Mouse (Mus musculus) hindbrain, embryonic 10.5 days (tissue): ENCODE data around the gene Arhgdib. TPM values are rescaled to one million over a fixed set of nuclear protein-coding genes. Genes with fewer than 3 reads are reported as not detected.
"Not testable (repeated sequence)": the region's sequence is repeated elsewhere in the genome, so short reads cannot be mapped to it uniquely, and the experiment has no call there.

ENCODE experiments used
- DNase-seq: peaks from one replicate; pipeline ENCODE4 v3.0.0-alpha.2; 2017; ENCODE audit warnings: low spot score
- H3K27ac ChIP-seq: fragments of 300-500 bp; sonication (generic); 2 replicates; pipeline ENCODE4 v1.5.1; 2016; ENCODE audit warnings: mild to moderate bottlenecking, moderate library complexity
- H3K27me3 ChIP-seq: fragments of 300-500 bp; sonication (generic); 2 replicates; pipeline ENCODE4 v1.6.1; 2016; ENCODE audit warnings: mild to moderate bottlenecking; ENCODE audit not compliant: poor library complexity, insufficient read depth, severe bottlenecking
- H3K36me3 ChIP-seq: fragments of 300-500 bp; sonication (generic); 2 replicates; pipeline ENCODE4 v1.6.1; 2016; ENCODE audit warnings: mild to moderate bottlenecking, moderate library complexity
- H3K4me1 ChIP-seq: fragments of 300-500 bp; sonication (generic); replicated peaks from 2 replicates; pipeline ENCODE4 v1.6.1; 2016; ENCODE audit warnings: mild to moderate bottlenecking
- H3K4me3 ChIP-seq: fragments of 300-500 bp; sonication (generic); 2 replicates; pipeline ENCODE4 v1.5.1; 2016; ENCODE audit warnings: mild to moderate bottlenecking, moderate library complexity
- H3K9me3 ChIP-seq: fragments of 300-500 bp; sonication (generic); 2 replicates; pipeline ENCODE4 v1.6.1; 2016; ENCODE audit warnings: mild to moderate bottlenecking, moderate library complexity
- WGBS: fragments of 180-500 bp; shearing (Covaris S2); methylation state at CpG from one replicate; pipeline ENCODE4 v1.1.7; 2016; 5-methylcytosine and 5-hydroxymethylcytosine counted together
- polyA plus RNA-seq: library from polyadenylated mRNA; unstranded; fragments of >200 nt; fragmentation: Nextera tagmentation; extraction: Ambion mirVana; gene quantifications from 2 replicates; pipeline ENCODE4 v1.2.1, GENCODE M21; 2016

The Arhgdib gene
- 26.5 and 35.2 TPM in 2 replicates for polyA plus RNA-seq

DNA sequence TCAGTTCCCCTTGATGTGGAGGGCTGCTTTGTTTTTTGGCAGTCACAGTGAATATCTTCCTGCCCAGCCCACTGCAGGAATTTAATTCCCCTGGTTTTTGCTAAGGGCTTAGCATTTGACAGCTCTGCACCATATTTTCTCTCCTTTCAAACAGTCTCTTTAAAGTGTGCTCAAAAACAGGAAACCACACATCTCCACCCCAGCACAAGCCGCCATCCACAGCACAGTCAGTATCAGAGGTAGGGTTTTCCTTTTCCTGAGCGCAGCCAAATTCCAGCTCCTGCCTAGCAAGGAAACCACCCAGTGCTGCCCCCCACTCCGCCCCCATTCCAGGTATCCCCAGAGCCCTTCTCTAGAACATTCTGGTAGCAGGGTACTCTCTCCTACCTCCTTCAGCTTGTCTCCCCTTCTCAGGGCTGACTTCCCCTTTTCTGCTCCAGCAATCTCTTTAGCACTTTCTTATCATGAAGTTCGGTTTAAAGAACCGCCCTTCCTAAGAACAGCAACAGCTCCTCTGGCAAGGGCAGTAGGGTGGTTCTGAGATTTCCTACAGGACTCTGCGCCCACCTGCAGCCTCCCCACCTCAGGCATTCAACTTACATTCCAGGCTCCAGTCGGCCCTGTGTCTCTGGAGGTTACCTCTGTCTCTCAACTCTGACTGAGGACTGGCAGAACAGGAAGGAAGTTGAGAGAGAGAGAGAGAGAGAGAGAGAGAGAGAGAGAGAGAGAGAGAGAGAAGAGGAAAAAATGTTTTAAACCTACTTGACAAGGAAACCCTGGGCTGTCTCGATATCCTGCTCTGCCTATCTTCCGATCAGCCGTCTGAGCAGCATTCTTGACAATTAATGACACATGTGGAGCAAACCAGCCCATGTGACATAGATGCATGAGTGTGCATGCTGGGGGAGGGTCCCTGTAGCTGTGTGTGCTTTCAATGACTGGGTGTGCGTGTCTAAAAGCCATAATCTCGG is at the start of gene Arhgdib:
Gene Arhgdib (minus strand): TSS at position 849 of the 971 bp plus-strand sequence.
- H3K27ac ChIP-seq: peak within 1 kb of the TSS; percentile 56
- no peaks in the 10 kb centered on the region for H3K9me3 ChIP-seq
- no peaks in the 10 kb centered on the region for H3K36me3 ChIP-seq
- peaks cover 16% of the 10 kb centered on the region; the same call in 1 of the 2 replicates for H3K4me1 ChIP-seq
- H3K27me3 ChIP-seq: no peaks in the 10 kb centered on the region
- DNase-seq: peak; percentile 12
- 63% methylated on average over 12 of the region's 12 CpGs for WGBS
- no peak within 1 kb of the TSS; the same call in 1 of the 2 replicates for H3K4me3 ChIP-seq

GRCm38 (mm10) chr6:136990557-136990956 is 48.9 kb upstream of the Arhgdib start:
- WGBS: 75% methylated on average over 8 of the region's 8 CpGs
- no peak for DNase-seq
- peaks cover 6% of the 10 kb centered on the region; the same call in 1 of the 2 replicates for H3K4me1 ChIP-seq
- H3K27me3 ChIP-seq: no peaks in the 10 kb centered on the region
- H3K27ac ChIP-seq: no peak overlapping the region
- H3K9me3 ChIP-seq: no peaks in the 10 kb centered on the region
- H3K36me3 ChIP-seq: no peaks in the 10 kb centered on the region
- no peak overlapping the region for H3K4me3 ChIP-seq

GRCm38 (mm10) chr6:136989824-136990497 is 48.3 kb upstream of the Arhgdib start:
- H3K4me3 ChIP-seq: peak overlapping the region; percentile 35
- DNase-seq: peak; percentile 12
- H3K27ac ChIP-seq: peak overlapping the region; percentile 53; the same call in 1 of the 2 replicates
- H3K4me1 ChIP-seq: peaks cover 11% of the 10 kb centered on the region; the same call in 1 of the 2 replicates
- no peaks in the 10 kb centered on the region for H3K9me3 ChIP-seq
- 30% methylated on average over 11 of the region's 11 CpGs for WGBS
- no peaks in the 10 kb centered on the region for H3K36me3 ChIP-seq
- H3K27me3 ChIP-seq: no peaks in the 10 kb centered on the region

GRCm38 (mm10) chr6:136988536-136989060 is 46.9 kb upstream of the Arhgdib start:
- no peak for DNase-seq
- H3K36me3 ChIP-seq: no peaks in the 10 kb centered on the region
- 86% methylated on average over 7 of the region's 7 CpGs for WGBS
- no peak overlapping the region for H3K27ac ChIP-seq
- H3K27me3 ChIP-seq: no peaks in the 10 kb centered on the region
- no peaks in the 10 kb centered on the region for H3K9me3 ChIP-seq
- H3K4me3 ChIP-seq: no peak overlapping the region
- H3K4me1 ChIP-seq: peaks cover 14% of the 10 kb centered on the region; the same call in 1 of the 2 replicates

DNA sequence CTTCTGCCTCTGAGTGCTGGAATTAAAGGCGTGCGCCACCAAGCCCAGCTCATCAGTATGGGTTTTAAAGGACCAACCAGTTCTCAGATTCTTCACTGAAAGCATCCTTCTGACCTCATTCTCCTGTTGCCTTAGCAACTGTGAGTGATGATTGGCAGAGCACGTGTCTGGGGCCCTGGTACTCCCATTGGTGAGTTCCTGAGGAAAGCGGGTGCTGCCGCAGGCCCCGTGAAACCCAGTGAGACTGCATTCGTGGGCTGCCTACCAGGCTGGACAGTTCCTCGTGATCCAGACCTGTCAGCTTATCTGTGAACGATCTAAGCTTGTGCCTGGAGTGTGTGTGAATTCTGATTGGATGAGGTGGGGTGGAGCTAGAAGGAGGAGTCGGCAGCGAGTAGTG is 45.0 kb upstream of the Arhgdib start:
- no peak overlapping the region for H3K27ac ChIP-seq
- no peaks in the 10 kb centered on the region for H3K36me3 ChIP-seq
- H3K9me3 ChIP-seq: no peaks in the 10 kb centered on the region
- WGBS: 67% methylated on average over 11 of the region's 11 CpGs
- H3K4me1 ChIP-seq: peaks cover 19% of the 10 kb centered on the region
- H3K4me3 ChIP-seq: no peak overlapping the region
- no peaks in the 10 kb centered on the region for H3K27me3 ChIP-seq
- no peak for DNase-seq

GRCm38 (mm10) chr6:136986019-136986418 is 44.3 kb upstream of the Arhgdib start:
- Histone ChIP-seq H3K36me3 (no peaks in the 10 kb centered on the region), H3K27ac (no peak overlapping the region), H3K27me3 (no peaks in the 10 kb centered on the region), H3K9me3 (no peaks in the 10 kb centered on the region), H3K4me3 (no peak overlapping the region), H3K4me1 (peaks cover 19% of the 10 kb centered on the region)
- DNase-seq: no peak
- WGBS: 79% methylated on average over 13 of the region's 13 CpGs

- no peak overlapping the region for H3K4me3 ChIP-seq
- DNase-seq: peak; percentile 27
- H3K27ac ChIP-seq: no peak overlapping the region
- no peaks in the 10 kb centered on the region for H3K9me3 ChIP-seq
- no peaks in the 10 kb centered on the region for H3K36me3 ChIP-seq
- peaks cover 21% of the 10 kb centered on the region for H3K4me1 ChIP-seq
- 53% methylated on average over 7 of the region's 7 CpGs for WGBS
- H3K27me3 ChIP-seq: no peaks in the 10 kb centered on the region
Measured at GRCm38 (mm10) chr6:136983201-136983600, 41.5 kb upstream of the Arhgdib start.

DNA sequence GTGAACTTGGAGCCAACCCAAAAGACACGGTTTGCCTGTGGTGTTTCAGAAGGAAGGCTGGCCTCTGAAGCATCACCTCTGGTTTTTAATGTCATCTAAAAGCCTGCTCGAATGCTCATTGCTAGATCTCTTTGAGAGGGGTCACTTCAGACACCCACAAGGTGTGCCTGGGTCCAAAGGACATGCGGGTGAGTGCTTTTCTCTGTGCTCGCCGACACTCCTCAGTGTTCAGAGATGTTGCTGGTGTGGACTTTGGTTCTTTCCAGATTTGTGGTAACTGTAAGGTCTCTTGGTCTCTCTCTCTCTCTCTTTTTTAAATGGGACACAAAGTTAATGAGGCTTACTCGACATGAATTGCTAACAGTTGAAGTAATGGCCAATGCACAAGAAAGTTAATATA is 40.9 kb upstream of the Arhgdib start:
- Histone ChIP-seq H3K4me3 (no peak overlapping the region), H3K4me1 (peaks cover 21% of the 10 kb centered on the region), H3K27ac (no peak overlapping the region), H3K27me3 (no peaks in the 10 kb centered on the region), H3K36me3 (no peaks in the 10 kb centered on the region), H3K9me3 (no peaks in the 10 kb centered on the region)
- no peak for DNase-seq
- WGBS: 89% methylated on average over 6 of the region's 6 CpGs

DNA sequence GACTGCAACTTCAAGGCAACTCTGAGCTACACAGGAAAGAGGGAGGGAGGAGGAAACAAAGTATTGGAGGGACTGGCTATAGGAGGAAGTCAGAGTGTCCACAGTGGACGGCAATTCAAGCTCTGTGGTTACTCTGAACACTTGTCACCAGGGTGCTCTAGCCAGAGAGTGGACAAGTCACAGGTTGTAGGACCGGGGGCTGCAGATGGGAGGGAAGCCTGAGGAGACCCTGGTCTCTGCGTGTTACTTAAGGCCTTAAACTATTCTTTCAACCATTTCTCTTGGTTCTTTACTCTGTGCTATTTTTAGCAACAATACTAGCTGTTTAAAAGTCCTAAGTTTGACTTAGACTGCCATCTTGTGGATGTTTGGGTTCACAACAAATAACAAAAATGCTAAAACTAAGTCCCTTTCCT is 38.6 kb upstream of the Arhgdib start:
- Histone ChIP-seq H3K36me3 (no peaks in the 10 kb centered on the region), H3K27ac (peak overlapping the region; percentile 20; the same call in 1 of the 2 replicates)

GRCm38 (mm10) chr6:136979274-136980082 is 37.8 kb upstream of the Arhgdib start:
- H3K4me3 ChIP-seq: no peak overlapping the region
- no peaks in the 10 kb centered on the region for H3K36me3 ChIP-seq
- H3K27me3 ChIP-seq: no peaks in the 10 kb centered on the region
- no peak overlapping the region for H3K27ac ChIP-seq
- WGBS: 87% methylated on average over 23 of the region's 23 CpGs
- no peak for DNase-seq
- no peaks in the 10 kb centered on the region for H3K9me3 ChIP-seq
- H3K4me1 ChIP-seq: peaks cover 13% of the 10 kb centered on the region

More for the DNA sequence above, 38.6 kb upstream of the Arhgdib start:
- no peak overlapping the region for H3K4me3 ChIP-seq
- WGBS: 41% methylated on average over 3 of the region's 3 CpGs
- H3K4me1 ChIP-seq: peaks cover 17% of the 10 kb centered on the region
- no peaks in the 10 kb centered on the region for H3K27me3 ChIP-seq
- no peaks in the 10 kb centered on the region for H3K9me3 ChIP-seq
- no peak for DNase-seq

DNA sequence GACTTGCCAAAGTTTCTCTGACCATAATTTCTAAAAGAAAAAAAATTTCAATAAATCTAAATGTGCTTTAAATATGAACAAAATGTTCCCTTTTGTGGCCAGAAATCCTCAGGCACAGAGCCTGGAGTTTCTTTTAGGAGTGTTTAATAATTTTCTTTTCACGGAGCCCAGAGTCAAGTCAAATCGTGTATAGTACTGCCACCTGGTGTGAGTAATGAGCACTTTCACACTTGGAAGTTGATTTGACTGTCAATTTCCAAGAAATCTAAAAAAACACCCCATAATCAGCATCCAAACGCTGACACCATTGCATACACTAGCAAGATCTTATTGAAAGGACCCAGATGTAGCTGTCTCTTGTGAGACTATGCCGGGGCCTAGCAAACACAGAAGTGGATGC is 27.2 kb upstream of the Arhgdib start:
- H3K27me3 ChIP-seq: not testable (repeated sequence)
- 59% methylated on average over 4 of the region's 4 CpGs for WGBS

GRCm38 (mm10) chr6:136967466-136967865 is 25.8 kb upstream of the Arhgdib start:
- H3K27ac ChIP-seq: no peak overlapping the region
- H3K36me3 ChIP-seq: no peaks in the 10 kb centered on the region
- H3K4me3 ChIP-seq: no peak overlapping the region
- no peaks in the 10 kb centered on the region for H3K27me3 ChIP-seq
- no peak for DNase-seq
- 66% methylated on average over 4 of the region's 4 CpGs for WGBS
- no peaks in the 10 kb centered on the region for H3K9me3 ChIP-seq
- no peaks in the 10 kb centered on the region for H3K4me1 ChIP-seq

More for the DNA sequence above, 27.2 kb upstream of the Arhgdib start:
- DNase-seq, H3K36me3 ChIP-seq, H3K4me1 ChIP-seq, H3K9me3 ChIP-seq, H3K27ac ChIP-seq, H3K4me3 ChIP-seq: not testable (repeated sequence)
